Mouse (Mus musculus) bone marrow, adult 2 months (tissue): ENCODE measurements around the gene Sema3d. TPM values are rescaled to one million over a fixed set of nuclear protein-coding genes. Genes with fewer than 3 reads are reported as not detected.

Experiments
- H3K27ac ChIP-seq: fragments of 200-500 bp; 2 replicates; pipeline ENCODE4 v1.5.1; 2012; ENCODE audit warnings: low read depth, mild to moderate bottlenecking, control low read depth, inconsistent platforms, low read length; ENCODE audit not compliant: control insufficient read depth, poor library complexity, insufficient read depth
- H3K4me1 ChIP-seq: fragments of 200-500 bp; 2 replicates; pipeline ENCODE4 v1.6.1; 2011; ENCODE audit warnings: low read length; ENCODE audit not compliant: control insufficient read depth, insufficient read depth
- H3K4me3 ChIP-seq: fragments of 200-500 bp; replicated peaks from 2 replicates; pipeline ENCODE3; 2011; ENCODE audit warnings: mild to moderate bottlenecking, low read depth, low read length, control low read depth; ENCODE audit not compliant: control insufficient read depth
- CTCF ChIP-seq: fragments of 200-500 bp; IDR thresholded peaks from 2 replicates; pipeline ENCODE4 v1.5.1; 2011; ENCODE audit warnings: low read length, control low read depth; ENCODE audit not compliant: control insufficient read depth, insufficient read depth
- POLR2A ChIP-seq: fragments of 200-500 bp; IDR thresholded peaks from 2 replicates; pipeline ENCODE4 v1.6.1; 2011; ENCODE audit warnings: low read depth, mild to moderate bottlenecking, control low read depth, low read length, borderline replicate concordance; ENCODE audit not compliant: control insufficient read depth
- WGBS: fragments of 180-500 bp; shearing (Covaris S2); methylation state at CpG from one replicate; pipeline ENCODE4 v1.1.7; 2018; 5-methylcytosine and 5-hydroxymethylcytosine counted together
- polyA plus RNA-seq: library from polyadenylated mRNA; stranded (reverse); fragments of >200 nt; gene quantifications from 2 replicates; pipeline ENCODE4 v1.2.4, GENCODE M21; 2011; ENCODE audit warnings: low replicate concordance; ENCODE audit not compliant: missing spikeins, insufficient read depth, insufficient read length

Sema3d gene
- polyA plus RNA-seq, 1 experiment, result not detected

GRCm38 (mm10) chr5:12525235-12525767 lies 142.1 kb downstream of the Sema3d start:
- no peak overlapping the region for H3K27ac ChIP-seq
- H3K4me1 ChIP-seq, result no peaks in the 10 kb centered on the region
- TF ChIP-seq POLR2A (no peak), CTCF (no peak)
- WGBS, result 58% methylated on average over 4 of the region's 4 CpGs
- H3K4me3 ChIP-seq, result no peak overlapping the region

DNA sequence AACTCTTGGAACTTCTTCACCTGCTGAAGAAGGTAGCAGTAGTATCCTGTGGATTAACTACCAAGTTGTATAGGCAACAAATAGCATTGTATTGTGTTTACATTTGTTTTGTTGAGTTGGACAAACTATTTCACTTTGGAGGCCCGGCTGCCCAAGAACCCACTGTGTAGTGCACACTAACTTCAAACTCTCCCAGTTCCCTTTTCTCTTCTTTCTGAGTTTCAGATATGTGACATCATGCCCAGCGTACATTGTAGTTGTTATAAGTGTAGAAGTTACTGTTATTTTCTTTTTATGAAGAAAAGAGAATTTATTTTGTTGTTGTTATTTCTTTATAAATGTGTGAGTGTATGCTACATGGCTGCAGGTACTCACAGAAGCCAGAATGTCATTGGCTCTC lies 145.4 kb downstream of the Sema3d start:
- TF ChIP-seq POLR2A (no peak), CTCF (no peak)
- H3K4me1 ChIP-seq, result no peaks in the 10 kb centered on the region
- H3K27ac ChIP-seq, result no peak overlapping the region
- H3K4me3 ChIP-seq, result no peak overlapping the region
- 73% methylated on average over 2 of the region's 2 CpGs for WGBS

DNA sequence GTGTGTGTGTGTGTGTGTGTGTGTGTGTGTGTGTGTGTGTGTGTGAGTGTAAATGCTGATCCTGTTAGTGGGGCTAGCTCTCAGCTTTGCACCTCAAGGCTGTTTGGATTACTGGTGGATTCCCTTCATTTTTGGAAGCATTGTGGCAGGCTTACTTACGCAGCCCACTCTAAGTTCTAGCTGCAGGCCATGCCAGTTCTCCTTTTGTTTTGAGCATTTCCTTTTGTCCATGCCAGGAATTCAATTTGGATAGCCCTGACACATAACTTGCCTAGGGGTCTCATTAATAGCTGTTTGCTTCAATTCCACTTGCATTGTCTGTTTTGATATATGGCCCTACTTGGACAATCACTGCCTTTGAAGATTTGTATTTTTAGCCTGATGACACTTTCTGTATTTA lies 146.6 kb downstream of the Sema3d start:
- Histone ChIP-seq H3K4me3 (no peak overlapping the region), H3K4me1 (no peaks in the 10 kb centered on the region), H3K27ac (no peak overlapping the region)
- 69% methylated on average over 1 of the region's 1 CpGs for WGBS
- no peak for TF ChIP-seq CTCF
- TF ChIP-seq POLR2A, result no peak

GRCm38 (mm10) chr5:12541268-12541667 lies 158.1 kb downstream of the Sema3d start:
- no peaks in the 10 kb centered on the region for H3K4me1 ChIP-seq
- WGBS, result 53% methylated on average over 2 of the region's 2 CpGs
- no peak overlapping the region for H3K4me3 ChIP-seq
- no peak for TF ChIP-seq CTCF
- TF ChIP-seq POLR2A, result no peak
- no peak overlapping the region for H3K27ac ChIP-seq

DNA sequence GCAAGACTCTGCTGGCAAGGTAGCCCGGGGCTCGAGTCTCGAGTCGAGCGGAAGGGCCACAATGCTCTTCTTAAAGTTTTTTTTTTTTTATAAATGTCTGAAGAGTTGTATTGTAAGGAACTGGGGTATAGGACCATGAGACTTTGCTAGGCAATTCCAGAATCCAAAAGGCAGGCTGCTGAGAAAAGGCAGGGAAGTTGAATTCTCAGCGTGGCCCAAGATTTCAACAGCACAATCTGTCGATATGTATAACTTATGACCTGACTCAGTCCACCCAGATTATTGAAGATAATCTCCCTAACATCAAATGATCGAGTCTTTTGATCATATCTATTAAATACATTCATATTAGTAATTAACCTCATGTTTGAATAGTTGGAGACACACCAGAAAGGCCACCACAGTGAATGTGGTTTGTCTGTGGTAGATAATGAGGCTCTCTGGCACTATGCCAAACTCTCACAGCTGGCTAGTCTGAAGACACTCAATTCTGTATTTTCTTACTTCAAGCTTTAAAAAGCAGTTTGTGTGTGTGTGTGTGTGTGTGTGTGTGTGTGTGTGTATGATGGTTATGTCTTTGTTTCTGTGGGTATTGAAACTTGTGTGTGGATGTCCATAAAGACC lies 166.0 kb downstream of the Sema3d start:
- H3K27ac ChIP-seq, result no peak overlapping the region
- 81% methylated on average over 8 of the region's 8 CpGs for WGBS
- H3K4me3 ChIP-seq, result no peak overlapping the region
- no peak for TF ChIP-seq POLR2A
- no peak for TF ChIP-seq CTCF
- no peaks in the 10 kb centered on the region for H3K4me1 ChIP-seq

GRCm38 (mm10) chr5:12555401-12555800 lies 172.2 kb downstream of the Sema3d start:
- 50% methylated on average over 3 of the region's 3 CpGs for WGBS
- no peak overlapping the region for H3K4me3 ChIP-seq
- no peak overlapping the region for H3K27ac ChIP-seq
- TF ChIP-seq POLR2A (no peak), CTCF (no peak)
- H3K4me1 ChIP-seq, result no peaks in the 10 kb centered on the region

- H3K4me3 ChIP-seq, result no peak overlapping the region
- no peaks in the 10 kb centered on the region for H3K4me1 ChIP-seq
- WGBS, result 25% methylated on average over 2 of the region's 2 CpGs
- TF ChIP-seq POLR2A (no peak), CTCF (no peak)
- no peak overlapping the region for H3K27ac ChIP-seq
These were observed 174.7 kb downstream of the Sema3d start for GRCm38 (mm10) chr5:12557889-12558288.

- Histone ChIP-seq H3K4me3 (no peak overlapping the region), H3K27ac (no peak overlapping the region), H3K4me1 (no peaks in the 10 kb centered on the region)
- TF ChIP-seq POLR2A (no peak), CTCF (no peak)
- WGBS, result 49% methylated on average over 2 of the region's 2 CpGs
These were observed 178.6 kb downstream of the Sema3d start for GRCm38 (mm10) chr5:12561740-12562139.
